Comparison of ENCODE assay signal across 26 mouse cellular contexts in the genomic region with DNA sequence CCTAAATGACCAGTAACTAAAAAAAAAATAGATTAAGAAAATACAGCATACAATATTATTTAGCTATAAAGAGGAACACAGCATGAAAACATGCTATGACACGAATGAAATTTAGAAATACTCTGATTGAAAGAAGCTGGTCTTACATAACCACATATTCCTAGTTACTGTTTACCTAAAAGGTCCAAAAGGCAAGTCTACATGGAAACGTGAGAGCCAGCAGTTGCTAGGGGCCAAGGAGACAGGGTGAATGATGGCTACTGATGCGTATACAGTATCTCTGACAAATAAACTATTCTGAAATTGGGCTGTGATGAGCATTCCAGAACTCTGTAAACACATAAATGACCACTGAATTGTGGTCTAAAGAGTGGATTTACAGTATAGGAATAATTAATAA.
DNase-seq lines count a peak whose midpoint lies in the region; ATAC-seq and TF ChIP-seq lines count a peak whose summit lies in the region.
"Had no signal": no experiment of that assay in that cellular context is flagged by ENCODE, and none has a peak within 500 bp of the region (broad histone marks: within the 10 kb centered on the region; RNA-seq: fewer than 3 reads in every experiment).

No protein-coding gene starts in this region.

- H3K4me3 ChIP-seq in liver, adult 2 months (ENCODE audit: insufficient read depth, low read depth, low read length) = no peak overlapping the region
- no peak overlapping the region for H3K4me3 ChIP-seq in liver, embryonic 11.5 days (ENCODE audit: low read depth, low read length)
- H3K4me3 ChIP-seq: embryonic facial prominence, embryonic 12.5 days; embryonic facial prominence, embryonic 15.5 days; gastrocnemius, adult 2 months; heart, embryonic 12.5 days; heart, embryonic 15.5 days; hindbrain, embryonic 10.5 days had no signal

- no peaks in the 10 kb centered on the region for H3K9me3 ChIP-seq in liver, embryonic 11.5 days (ENCODE audit: control insufficient read depth, low read length)
- H3K9me3 ChIP-seq: embryonic facial prominence, embryonic 12.5 days; embryonic facial prominence, embryonic 15.5 days; heart, embryonic 15.5 days had no signal

- peak; percentile 45 to 65 for DNase-seq in kidney, adult 8-10 months
- DNase-seq in kidney, adult 18-20 months = no peak
- DNase-seq in liver, adult 2 months (ENCODE audit: extremely low read depth, low read depth, low spot score) = peak; percentile 77
- no peak for DNase-seq in liver, embryonic 11.5 days (ENCODE audit: low spot score)
- peak; percentile 16 for DNase-seq in kidney, postnatal 10 days
- DNase-seq in kidney, postnatal 14 days = peak; percentile 29
- DNase-seq in urinary bladder, postnatal 4 days (ENCODE audit: low spot score in 2 of 2) = no peak
- no peak for DNase-seq in layer of hippocampus, postnatal 10 days (ENCODE audit: low spot score in 2 of 2)
- DNase-seq: adrenal gland, adult 2 months; adrenal gland, postnatal 14 days; cerebellum, adult 11 months; cerebellum, adult 2 months; cerebellum, adult 9-11 months; cerebellum, postnatal 25 days; forebrain, postnatal 0 days; gastrocnemius, adult 2 months; gastrocnemius, postnatal 14 days; heart, postnatal 10 days; heart, postnatal 36 days had no signal

- H3K36me3 ChIP-seq in liver, adult 2 months (ENCODE audit: control insufficient read depth, insufficient read depth, low read length) = no peaks in the 10 kb centered on the region
- no peaks in the 10 kb centered on the region for H3K36me3 ChIP-seq in liver, embryonic 11.5 days (ENCODE audit: control insufficient read depth, insufficient read depth, low read length)
- H3K36me3 ChIP-seq: embryonic facial prominence, embryonic 12.5 days; embryonic facial prominence, embryonic 15.5 days; heart, embryonic 12.5 days; heart, embryonic 15.5 days; hindbrain, embryonic 10.5 days had no signal

- H3K9ac ChIP-seq in liver, adult 2 months (ENCODE audit: low read depth, low read length) = no peak overlapping the region
- H3K9ac ChIP-seq in liver, embryonic 11.5 days (ENCODE audit: low read depth, low read length) = no peak overlapping the region
- H3K9ac ChIP-seq: embryonic facial prominence, embryonic 12.5 days; embryonic facial prominence, embryonic 15.5 days; forebrain, postnatal 0 days; heart, embryonic 12.5 days; heart, embryonic 15.5 days had no signal

- 21% methylated on average over 3 of the region's 3 CpGs for WGBS in liver, adult 2 months
- WGBS in liver, embryonic 11.5 days = 64% methylated on average over 3 of the region's 3 CpGs

- peaks cover 3% of the 10 kb centered on the region; the same call in 1 of the 2 replicates for H3K4me1 ChIP-seq in liver, adult 2 months (ENCODE audit: control insufficient read depth, insufficient read depth, low read length)
- no peaks in the 10 kb centered on the region for H3K4me1 ChIP-seq in liver, embryonic 11.5 days (replicated peaks; ENCODE audit: control insufficient read depth, insufficient read depth, low read length)
- H3K4me1 ChIP-seq: embryonic facial prominence, embryonic 12.5 days; embryonic facial prominence, embryonic 15.5 days; heart, embryonic 12.5 days; heart, embryonic 15.5 days; hindbrain, embryonic 10.5 days had no signal

- TF ChIP-seq CTCF in liver, adult 2 months (IDR thresholded peaks at IDR 0.05; ENCODE audit: low read depth, low read length) = no peak

- no peak overlapping the region for H3K4me2 ChIP-seq in liver, embryonic 11.5 days
- H3K4me2 ChIP-seq: embryonic facial prominence, embryonic 12.5 days; embryonic facial prominence, embryonic 15.5 days; heart, embryonic 12.5 days; heart, embryonic 15.5 days had no signal

- TF ChIP-seq POLR2A in liver, adult 2 months (IDR thresholded peaks at IDR 0.05; ENCODE audit: extremely low read depth, insufficient read depth, low read length) = no peak

- no peak overlapping the region for H3K27ac ChIP-seq in liver, adult 2 months (replicated peaks; ENCODE audit: insufficient read depth, low read depth, low read length)
- H3K27ac ChIP-seq in liver, embryonic 11.5 days (ENCODE audit: low read depth, low read length) = no peak overlapping the region
- H3K27ac ChIP-seq: embryonic facial prominence, embryonic 12.5 days; embryonic facial prominence, embryonic 15.5 days; gastrocnemius, adult 2 months; heart, embryonic 15.5 days; hindbrain, embryonic 10.5 days had no signal

- ATAC-seq in liver, embryonic 11.5 days (replicated peaks; ENCODE audit: low FRiP score) = no peak
- ATAC-seq: CD4-positive, CD25-positive, alpha-beta regulatory T cell, adult 4 months; forebrain, embryonic 14.5 days; forebrain, postnatal 0 days had no signal

- H3K27me3 ChIP-seq in liver, adult 2 months (ENCODE audit: control insufficient read depth, insufficient read depth, low read length) = no peaks in the 10 kb centered on the region
- no peaks in the 10 kb centered on the region for H3K27me3 ChIP-seq in liver, embryonic 11.5 days (replicated peaks; ENCODE audit: control insufficient read depth, insufficient read depth, low read length)
- H3K27me3 ChIP-seq: embryonic facial prominence, embryonic 12.5 days; embryonic facial prominence, embryonic 15.5 days; heart, embryonic 12.5 days; heart, embryonic 15.5 days had no signal

- no peaks in the 10 kb centered on the region for H3K79me2 ChIP-seq in liver, adult 2 months (ENCODE audit: control insufficient read depth, insufficient read depth, low read length)

Comparison
In these comparisons a context has a peak if more than half of its experiments do, and no peak if none do; other contexts are left out.
1. DNase-seq: peak in kidney, adult 8-10 months (2 of 2), liver, adult 2 months (single experiment), kidney, postnatal 10 days (single experiment) and kidney, postnatal 14 days (single experiment); none in kidney, adult 18-20 months (single experiment), liver, embryonic 11.5 days (single experiment), urinary bladder, postnatal 4 days (0 of 2) and layer of hippocampus, postnatal 10 days (0 of 2).